Mouse (Mus musculus): ENCODE measurements around the gene Lnp1. TPM values are rescaled to one million over a fixed set of nuclear protein-coding genes. Genes with fewer than 3 reads are reported as not detected.

Gene Lnp1
- polyA plus RNA-seq, 1 experiment from 2014 or later: 1.2 TPM

- no peak for DNase-seq (ENCODE audit: low spot score)
- H3K27ac ChIP-seq: no peak overlapping the region
- H3K4me3 ChIP-seq: no peak overlapping the region
- no peaks in the 10 kb centered on the region for H3K4me1 ChIP-seq
- H3K36me3 ChIP-seq: no peaks in the 10 kb centered on the region
- no peaks in the 10 kb centered on the region for H3K9me3 ChIP-seq
- no peaks in the 10 kb centered on the region for H3K27me3 ChIP-seq (ENCODE audit: insufficient read depth, poor library complexity, severe bottlenecking)
- WGBS: 34% methylated on average over 2 of the region's 2 CpGs
Measured at GRCm38 (mm10) chr16:56873410-56873809, 54.5 kb downstream of the Lnp1 start.

DNA sequence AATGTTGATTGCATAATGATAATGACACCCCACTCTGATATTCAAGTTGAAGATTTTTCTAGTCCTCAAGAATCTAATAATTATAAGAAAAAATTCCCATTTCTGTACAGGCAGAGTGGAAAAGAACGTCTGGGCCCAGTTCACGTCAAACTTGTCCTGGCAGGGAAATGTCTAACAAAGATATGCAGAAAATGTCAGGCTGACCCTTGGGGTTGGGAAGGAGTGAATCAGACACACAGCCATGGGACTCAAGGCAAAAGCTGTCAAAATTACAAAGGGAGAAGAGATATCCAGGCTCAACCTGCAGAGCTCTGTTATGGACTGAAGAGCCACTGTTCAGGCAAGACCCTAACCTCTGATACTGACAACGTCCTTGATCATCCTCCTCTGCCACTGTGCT, 57.4 kb downstream of the Lnp1 start:
- WGBS: 68% methylated on average over 3 of the region's 3 CpGs
- no peak for DNase-seq (ENCODE audit: low spot score)

DNA sequence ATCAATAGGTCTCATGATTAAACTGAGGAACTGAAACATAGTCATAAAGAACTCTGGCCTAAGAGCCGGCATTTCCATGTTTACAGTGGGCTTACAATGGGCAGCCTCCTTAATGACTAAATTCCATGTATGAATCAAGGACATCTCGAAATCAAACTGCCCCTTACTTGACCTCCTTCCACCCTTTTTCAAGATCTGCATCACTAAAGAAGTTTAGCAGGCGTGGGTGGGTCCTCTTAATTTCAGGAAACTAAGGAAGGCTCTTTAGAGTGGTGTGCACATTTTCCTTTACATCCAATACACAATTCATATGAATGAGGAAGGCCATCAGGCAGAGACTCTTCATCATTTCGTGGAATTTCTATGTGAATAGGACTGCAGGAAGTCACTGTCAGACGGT, 59.5 kb downstream of the Lnp1 start:
- no peaks in the 10 kb centered on the region for H3K4me1 ChIP-seq
- H3K4me3 ChIP-seq: no peak overlapping the region
- WGBS: 79% methylated on average over 5 of the region's 5 CpGs

More for the DNA sequence above, 57.4 kb downstream of the Lnp1 start:
- H3K4me1 ChIP-seq: no peaks in the 10 kb centered on the region
- H3K27ac ChIP-seq: no peak overlapping the region
- H3K36me3 ChIP-seq: no peaks in the 10 kb centered on the region
- no peak overlapping the region for H3K4me3 ChIP-seq
- H3K9me3 ChIP-seq: no peaks in the 10 kb centered on the region
- H3K27me3 ChIP-seq (ENCODE audit: insufficient read depth, poor library complexity, severe bottlenecking): no peaks in the 10 kb centered on the region

DNA sequence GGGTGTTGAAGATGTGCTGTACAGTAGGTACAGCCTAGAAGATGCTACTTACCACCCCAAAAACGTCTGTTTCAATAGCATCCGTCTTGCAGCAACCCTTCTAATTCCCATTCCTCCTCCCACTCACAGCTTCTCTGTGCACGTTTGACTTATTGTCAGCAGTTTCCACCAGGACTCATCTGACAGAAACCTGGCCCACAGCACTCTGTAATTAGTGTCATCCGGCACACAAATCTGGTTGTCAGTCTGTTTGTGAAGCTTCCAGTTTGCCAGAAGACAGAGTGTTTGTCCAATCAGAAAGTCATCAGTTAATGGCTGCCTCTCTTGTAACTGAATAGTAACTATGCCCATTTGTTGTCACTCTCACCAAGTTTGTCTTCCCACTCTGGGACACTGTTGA, 60.3 kb downstream of the Lnp1 start:
- 77% methylated on average over 4 of the region's 4 CpGs for WGBS
- Histone ChIP-seq H3K36me3 (no peaks in the 10 kb centered on the region), H3K4me3 (no peak overlapping the region), H3K27me3 (ENCODE audit: insufficient read depth, poor library complexity, severe bottlenecking) (no peaks in the 10 kb centered on the region), H3K9me3 (no peaks in the 10 kb centered on the region), H3K27ac (no peak overlapping the region), H3K4me1 (no peaks in the 10 kb centered on the region)
- DNase-seq (ENCODE audit: low spot score): no peak

More for the DNA sequence above, 59.5 kb downstream of the Lnp1 start:
- no peak overlapping the region for H3K27ac ChIP-seq
- H3K9me3 ChIP-seq: no peaks in the 10 kb centered on the region
- H3K36me3 ChIP-seq: no peaks in the 10 kb centered on the region
- no peak for DNase-seq (ENCODE audit: low spot score)
- no peaks in the 10 kb centered on the region for H3K27me3 ChIP-seq (ENCODE audit: insufficient read depth, poor library complexity, severe bottlenecking)

Other genes with a start within 250 kb of the Lnp1 start
- 151 and 158 TPM in 2 replicates for gene Tfg, start 210.6 kb downstream of the Lnp1 start, polyA plus RNA-seq (2016; fragmentation: Nextera tagmentation; extraction: Ambion mirVana)
- not detected in 2 replicates for gene Adgrg7, start 132.2 kb downstream of the Lnp1 start, polyA plus RNA-seq (2016; fragmentation: Nextera tagmentation; extraction: Ambion mirVana)
- 9.2 TPM in 2 replicates for gene Tmem45a, start 41.9 kb downstream of the Lnp1 start, polyA plus RNA-seq (2016; fragmentation: Nextera tagmentation; extraction: Ambion mirVana)
- 0.12 TPM in 1 of 2 replicates, not detected in the other for gene Tmem45a2, start 143.3 kb upstream of the Lnp1 start, polyA plus RNA-seq (2016; fragmentation: Nextera tagmentation; extraction: Ambion mirVana)
- 50.3 and 51.2 TPM in 2 replicates for gene Tomm70a, start 193.6 kb upstream of the Lnp1 start, polyA plus RNA-seq (2016; fragmentation: Nextera tagmentation; extraction: Ambion mirVana)
- 42.9 and 58.3 TPM in 2 replicates for gene Nit2, start 239.3 kb upstream of the Lnp1 start, polyA plus RNA-seq (2016; fragmentation: Nextera tagmentation; extraction: Ambion mirVana)